Mouse (Mus musculus) liver, embryonic 14.5 days (tissue): ENCODE results near the gene Fbf1. TPM values are rescaled to one million over a fixed set of nuclear protein-coding genes. Genes with fewer than 3 reads are reported as not detected.

ENCODE experiments used
- ATAC-seq: fragments of 200-750 bp; cut with Nextera tagmentation; 2 replicates; pipeline ENCODE4 v1.8.0; 2017; ENCODE audit warnings: moderate number of reproducible peaks, mild to moderate bottlenecking, moderate library complexity; ENCODE audit not compliant: insufficient read depth
- DNase-seq, 3 experiments: peaks; one replicate each; pipeline ENCODE4 v3.0.0-alpha.2; 2012 to 2013; ENCODE audit warnings: low read depth in 3 of 3, low spot score in 3 of 3
- H3K27ac ChIP-seq: fragments of 300-500 bp; sonication (generic); 2 replicates; pipeline ENCODE4 v1.5.1; 2014; ENCODE audit warnings: moderate library complexity, mild to moderate bottlenecking, control low read depth, inconsistent platforms
- H3K27me3 ChIP-seq: fragments of 300-500 bp; sonication (generic); 2 replicates; pipeline ENCODE4 v1.6.1; 2014; ENCODE audit warnings: mild to moderate bottlenecking, low read length, moderate library complexity; ENCODE audit not compliant: control insufficient read depth, insufficient read depth
- H3K36me3 ChIP-seq: fragments of 300-500 bp; sonication (generic); replicated peaks from 2 replicates; pipeline ENCODE4 v1.6.1; 2014; ENCODE audit warnings: low read depth; ENCODE audit not compliant: control insufficient read depth, insufficient read depth
- H3K4me1 ChIP-seq, 2 experiments: fragments of 200-500 bp in 1 of 2; fragments of 300-500 bp in 1 of 2; sonication (generic) in 1 of 2; replicated peaks; 2 replicates each; pipeline ENCODE4 v1.6.1; 2012 to 2014; ENCODE audit warnings: antibody characterized with exemption in 1 of 2, inconsistent platforms in 1 of 2, low read length in 1 of 2; ENCODE audit not compliant: control insufficient read depth in 2 of 2, insufficient read depth in 2 of 2
- H3K4me2 ChIP-seq: fragments of 300-500 bp; sonication (generic); 2 replicates; pipeline ENCODE4 v1.6.1; 2014; ENCODE audit warnings: low read depth, mild to moderate bottlenecking, control low read depth, moderate library complexity
- H3K4me3 ChIP-seq, 2 experiments: fragments of 200-500 bp in 1 of 2; fragments of 300-500 bp in 1 of 2; sonication (generic) in 1 of 2; 2 replicates each; pipeline ENCODE4 v1.5.1; 2012 to 2014; ENCODE audit warnings: low read depth in 2 of 2, low read length in 2 of 2, mild to moderate bottlenecking in 2 of 2, control low read depth in 1 of 2, inconsistent platforms in 1 of 2, moderate library complexity in 1 of 2; ENCODE audit not compliant: insufficient read depth in 1 of 2
- H3K9ac ChIP-seq: fragments of 300-500 bp; sonication (generic); replicated peaks from 2 replicates; pipeline ENCODE4 v1.6.1; 2014; ENCODE audit warnings: mild to moderate bottlenecking, control low read depth, moderate library complexity
- H3K9me3 ChIP-seq: fragments of 300-500 bp; sonication (generic); 2 replicates; pipeline ENCODE4 v1.6.1; 2016; ENCODE audit warnings: low read length, mixed read lengths; ENCODE audit not compliant: control insufficient read depth
- CTCF ChIP-seq: IDR thresholded peaks from 2 replicates; pipeline ENCODE4 v1.5.1; 2016; ENCODE audit warnings: antibody characterized with exemption, low read depth, control low read depth
- EP300 ChIP-seq: IDR thresholded peaks from 2 replicates; pipeline ENCODE4 v1.6.1; 2016; ENCODE audit warnings: antibody characterized with exemption, low read depth
- WGBS: fragments of 180-500 bp; shearing (Covaris S2); extraction: QIAGEN DNeasy Blood & Tissue Kit; methylation state at CpG from one replicate; pipeline ENCODE4 v1.1.7; 2014; ENCODE audit not compliant: insufficient replicate concordance; 5-methylcytosine and 5-hydroxymethylcytosine counted together
- polyA plus RNA-seq, 2 experiments: library from polyadenylated mRNA; depleted of rRNA in 1 of 2; stranded (reverse) in 1 of 2; unstranded in 1 of 2; fragments of >200 nt; fragmentation: Nextera tagmentation in 1 of 2; extraction: Ambion mirVana in 1 of 2; gene quantifications; 2 replicates each; pipeline versions ENCODE4 v1.2.1 to v1.2.3; 2012 to 2014

The Fbf1 gene
- polyA plus RNA-seq (2012; rRNA removed) = 5.8 and 8.7 TPM in 2 replicates
- polyA plus RNA-seq (2014; fragmentation: Nextera tagmentation; extraction: Ambion mirVana) = 3.1 and 3.5 TPM in 2 replicates

GRCm38 (mm10) chr11:116167884-116168439 lies at the start of gene Fbf1:
Gene Fbf1, minus strand, starts transcription at chr11:116168166.
- peak; percentile 97 for ATAC-seq
- Histone ChIP-seq H3K4me2 (peak within 1 kb of the TSS; percentile 97), H3K9me3 (no peaks in the 10 kb centered on the region), H3K9ac (peak within 1 kb of the TSS; percentile 88), H3K4me1 (peaks cover 2 to 11% of the 10 kb centered on the region in 2 experiments; a peak in 3 of 4 replicates), H3K27ac (peak within 1 kb of the TSS; percentile 57), H3K4me3 (peak within 1 kb of the TSS; percentile 83 to 93), H3K27me3 (no peaks in the 10 kb centered on the region), H3K36me3 (no peaks in the 10 kb centered on the region)
- TF ChIP-seq CTCF = no peak
- TF ChIP-seq EP300 = no peak
- peak; percentile 86 to 90 (median 89) for DNase-seq
- WGBS = under 1% methylated on average over 40 of the region's 40 CpGs

GRCm38 (mm10) chr11:116216549-116216948 lies 48.6 kb upstream of the Fbf1 start:
- peaks cover 3 to 14% of the 10 kb centered on the region in 2 experiments; a peak in 3 of 4 replicates for H3K4me1 ChIP-seq
- peaks cover 11% of the 10 kb centered on the region for H3K27me3 ChIP-seq
- 68% methylated on average over 11 of the region's 11 CpGs for WGBS
- ATAC-seq = no peak
- no peaks in the 10 kb centered on the region for H3K9me3 ChIP-seq
- TF ChIP-seq CTCF = no peak
- no peak for TF ChIP-seq EP300
- no peak for DNase-seq
- H3K27ac ChIP-seq = no peak overlapping the region
- no peak overlapping the region for H3K4me3 ChIP-seq
- no peaks in the 10 kb centered on the region for H3K36me3 ChIP-seq
- no peak overlapping the region for H3K4me2 ChIP-seq
- no peak overlapping the region for H3K9ac ChIP-seq

GRCm38 (mm10) chr11:116215991-116216390 lies 48.0 kb upstream of the Fbf1 start:
- Histone ChIP-seq H3K4me3 (no peak overlapping the region), H3K9ac (no peak overlapping the region), H3K27ac (no peak overlapping the region), H3K4me2 (no peak overlapping the region), H3K27me3 (peaks cover 6% of the 10 kb centered on the region), H3K9me3 (no peaks in the 10 kb centered on the region), H3K36me3 (no peaks in the 10 kb centered on the region), H3K4me1 (peaks cover 3 to 14% of the 10 kb centered on the region in 2 experiments; a peak in 3 of 4 replicates)
- WGBS = 73% methylated on average over 6 of the region's 6 CpGs
- DNase-seq (no peak), ATAC-seq (no peak)
- no peak for TF ChIP-seq CTCF
- TF ChIP-seq EP300 = no peak

GRCm38 (mm10) chr11:116215181-116215580 lies 47.2 kb upstream of the Fbf1 start:
- Histone ChIP-seq H3K9me3 (no peaks in the 10 kb centered on the region), H3K27me3 (no peaks in the 10 kb centered on the region), H3K9ac (no peak overlapping the region), H3K4me1 (peaks cover 3 to 14% of the 10 kb centered on the region in 2 experiments; a peak in 3 of 4 replicates), H3K36me3 (no peaks in the 10 kb centered on the region), H3K4me3 (no peak overlapping the region), H3K4me2 (no peak overlapping the region), H3K27ac (no peak overlapping the region)
- WGBS = 80% methylated on average over 7 of the region's 7 CpGs
- DNase-seq = no peak
- no peak for ATAC-seq
- TF ChIP-seq EP300 (no peak), CTCF (peak; percentile 79)

GRCm38 (mm10) chr11:116213877-116214510 lies 46.0 kb upstream of the Fbf1 start:
- DNase-seq (no peak), ATAC-seq (no peak)
- no peaks in the 10 kb centered on the region for H3K27me3 ChIP-seq
- peaks cover under 1 to 9% of the 10 kb centered on the region in 2 experiments; a peak in 3 of 4 replicates for H3K4me1 ChIP-seq
- no peak overlapping the region for H3K9ac ChIP-seq
- 79% methylated on average over 13 of the region's 13 CpGs for WGBS
- H3K9me3 ChIP-seq = no peaks in the 10 kb centered on the region
- H3K27ac ChIP-seq = no peak overlapping the region
- no peaks in the 10 kb centered on the region for H3K36me3 ChIP-seq
- TF ChIP-seq EP300 (no peak), CTCF (no peak)
- no peak overlapping the region for H3K4me2 ChIP-seq
- H3K4me3 ChIP-seq = no peak overlapping the region
